In the genomic region with DNA sequence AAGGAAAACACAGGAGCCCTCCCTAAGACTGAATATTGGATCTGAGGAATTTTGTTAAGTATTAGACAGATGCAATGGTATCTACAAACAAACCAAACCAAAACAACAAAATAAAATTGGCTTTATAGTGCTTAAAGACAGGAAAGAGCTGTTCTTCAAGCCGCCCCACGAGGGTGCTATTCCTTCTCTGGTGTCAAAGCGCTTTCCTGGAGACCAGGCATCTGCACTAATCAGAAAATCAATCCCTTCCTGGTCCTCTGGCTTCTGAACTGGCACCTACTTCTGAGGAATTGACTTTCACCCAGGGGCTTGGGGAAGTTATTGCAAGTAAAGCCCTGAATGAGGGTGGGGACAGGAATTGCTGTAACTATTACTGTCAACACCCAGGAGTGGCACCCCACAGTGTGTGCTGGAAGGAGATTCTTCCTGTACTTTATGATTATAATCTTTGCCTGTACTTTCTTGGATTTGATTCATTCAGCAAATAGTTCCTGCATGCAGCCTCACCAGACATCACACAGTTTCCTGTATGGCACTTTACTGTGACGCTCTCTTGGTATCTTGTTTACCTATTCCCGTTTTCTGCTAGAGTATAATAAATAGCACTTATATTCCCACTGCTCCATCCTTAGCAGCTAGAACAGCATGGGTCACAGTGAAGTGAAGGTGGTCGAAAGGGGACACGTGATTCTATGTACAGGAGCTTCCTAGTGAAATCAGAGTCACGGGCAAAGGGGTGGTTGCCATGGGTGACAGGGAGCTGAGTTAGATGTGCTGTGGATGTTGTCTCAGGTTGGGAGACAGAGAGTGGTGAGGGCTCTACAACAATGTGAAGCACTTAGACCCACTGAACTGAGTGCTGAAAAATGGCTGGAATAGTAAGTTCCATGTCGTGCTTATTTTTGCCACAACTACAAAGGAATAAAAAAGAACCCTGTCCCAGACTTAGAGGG, we compare ENCODE assay signal across 10 mouse cellular contexts.
A peak's percentile ranks its signal among the peaks of the same experiment; 100 is the strongest.
DNase-seq lines count a peak whose midpoint lies in the region; ATAC-seq lines count a peak whose summit lies in the region.
"Had no signal": no experiment of that assay in that cellular context is flagged by ENCODE, and none has a peak within 500 bp of the region (broad histone marks: within the 10 kb centered on the region; RNA-seq: fewer than 3 reads in every experiment).

No protein-coding gene starts in this region.

- peak; percentile 30 for DNase-seq in hindbrain, embryonic 10.5 days (ENCODE audit: low spot score)
- no peak for DNase-seq in hindbrain, embryonic 14.5 days (ENCODE audit: low spot score)
- peak; percentile 53 for DNase-seq in testis, postnatal 10 days (ENCODE audit: low spot score)
- DNase-seq in testis, postnatal 14 days (ENCODE audit: low spot score): no peak
- DNase-seq in ovary, postnatal 36 days (ENCODE audit: low spot score): no peak

- no peaks in the 10 kb centered on the region for H3K27me3 ChIP-seq in hindbrain, embryonic 10.5 days (ENCODE audit: insufficient read depth, poor library complexity, severe bottlenecking)
- no peaks in the 10 kb centered on the region for H3K27me3 ChIP-seq in hindbrain, embryonic 14.5 days (ENCODE audit: control insufficient read depth, insufficient read depth, low read length)
- no peaks in the 10 kb centered on the region for H3K27me3 ChIP-seq in heart, embryonic 12.5 days (replicated peaks)
- H3K27me3 ChIP-seq: hindbrain, embryonic 15.5 days; neural tube, embryonic 12.5 days had no signal

- no peak overlapping the region for H3K4me3 ChIP-seq in hindbrain, embryonic 10.5 days
- H3K4me3 ChIP-seq in hindbrain, embryonic 14.5 days (replicated peaks; ENCODE audit: low read length): no peak overlapping the region
- no peak overlapping the region for H3K4me3 ChIP-seq in heart, embryonic 12.5 days
- H3K4me3 ChIP-seq: hindbrain, embryonic 15.5 days; neural tube, embryonic 12.5 days had no signal

- H3K4me2 ChIP-seq in hindbrain, embryonic 14.5 days (replicated peaks): no peak overlapping the region; the same call in 1 of the 2 replicates
- H3K4me2 ChIP-seq in heart, embryonic 12.5 days: peak overlapping the region; percentile 28; the same call in 1 of the 2 replicates
- H3K4me2 ChIP-seq: hindbrain, embryonic 15.5 days; neural tube, embryonic 12.5 days had no signal

- peaks cover 22% of the 10 kb centered on the region for H3K4me1 ChIP-seq in hindbrain, embryonic 10.5 days (replicated peaks)
- H3K4me1 ChIP-seq in hindbrain, embryonic 14.5 days (replicated peaks; ENCODE audit: control insufficient read depth, insufficient read depth, low read length): no peaks in the 10 kb centered on the region
- H3K4me1 ChIP-seq in heart, embryonic 12.5 days (replicated peaks): no peaks in the 10 kb centered on the region

- H3K9me3 ChIP-seq in hindbrain, embryonic 10.5 days: no peaks in the 10 kb centered on the region
- H3K9me3 ChIP-seq in hindbrain, embryonic 14.5 days (ENCODE audit: control insufficient read depth, low read length): no peaks in the 10 kb centered on the region
- H3K9me3 ChIP-seq in heart, embryonic 12.5 days (replicated peaks): no peaks in the 10 kb centered on the region
- H3K9me3 ChIP-seq: hindbrain, embryonic 15.5 days; neural tube, embryonic 12.5 days had no signal

- WGBS in hindbrain, embryonic 10.5 days: 66% methylated on average over 9 of the region's 9 CpGs
- 52% methylated on average over 9 of the region's 9 CpGs for WGBS in hindbrain, embryonic 14.5 days
- 53% methylated on average over 9 of the region's 9 CpGs for WGBS in heart, embryonic 12.5 days

- H3K9ac ChIP-seq in hindbrain, embryonic 14.5 days: no peak overlapping the region
- H3K9ac ChIP-seq in heart, embryonic 12.5 days: no peak overlapping the region
- H3K9ac ChIP-seq: hindbrain, embryonic 15.5 days; neural tube, embryonic 12.5 days had no signal

- H3K27ac ChIP-seq in hindbrain, embryonic 10.5 days: no peak overlapping the region
- H3K27ac ChIP-seq in hindbrain, embryonic 14.5 days: no peak overlapping the region
- no peak overlapping the region for H3K27ac ChIP-seq in heart, embryonic 12.5 days (ENCODE audit: poor library complexity, severe bottlenecking)
- H3K27ac ChIP-seq: hindbrain, embryonic 15.5 days; neural tube, embryonic 12.5 days had no signal

- H3K36me3 ChIP-seq in hindbrain, embryonic 10.5 days: no peaks in the 10 kb centered on the region
- H3K36me3 ChIP-seq in hindbrain, embryonic 14.5 days (replicated peaks; ENCODE audit: control insufficient read depth, insufficient read depth): no peaks in the 10 kb centered on the region
- no peaks in the 10 kb centered on the region for H3K36me3 ChIP-seq in heart, embryonic 12.5 days
- H3K36me3 ChIP-seq: hindbrain, embryonic 15.5 days; neural tube, embryonic 12.5 days had no signal

- no peak for ATAC-seq in hindbrain, embryonic 14.5 days (ENCODE audit: low FRiP score)
- ATAC-seq in heart, embryonic 12.5 days (ENCODE audit: insufficient number of reproducible peaks, low FRiP score): no peak
- peak; percentile 29; the same call in 1 of the 2 replicates for ATAC-seq in megakaryocyte, adult 5-6 weeks (ENCODE audit: poor library complexity, severe bottlenecking)
- no peak for ATAC-seq in granulocyte monocyte progenitor cell, adult 5-6 weeks (replicated peaks; ENCODE audit: poor library complexity, severe bottlenecking)

Comparison
In these comparisons a context has a peak if more than half of its experiments do, and no peak if none do; other contexts are left out.
1. DNase-seq: peak in hindbrain, embryonic 10.5 days (single experiment) and testis, postnatal 10 days (single experiment); none in hindbrain, embryonic 14.5 days (single experiment), testis, postnatal 14 days (single experiment) and ovary, postnatal 36 days (single experiment).